Mouse (Mus musculus): Measurements from ENCODE around the gene Tmem131. TPM values are rescaled to one million over a fixed set of nuclear protein-coding genes. Genes with fewer than 3 reads are reported as not detected.
A peak's percentile ranks its signal among the peaks of the same experiment; 100 is the strongest.

Tmem131 gene
- polyA plus RNA-seq, 1 experiment from 2014 or later: 6.0 TPM

DNA sequence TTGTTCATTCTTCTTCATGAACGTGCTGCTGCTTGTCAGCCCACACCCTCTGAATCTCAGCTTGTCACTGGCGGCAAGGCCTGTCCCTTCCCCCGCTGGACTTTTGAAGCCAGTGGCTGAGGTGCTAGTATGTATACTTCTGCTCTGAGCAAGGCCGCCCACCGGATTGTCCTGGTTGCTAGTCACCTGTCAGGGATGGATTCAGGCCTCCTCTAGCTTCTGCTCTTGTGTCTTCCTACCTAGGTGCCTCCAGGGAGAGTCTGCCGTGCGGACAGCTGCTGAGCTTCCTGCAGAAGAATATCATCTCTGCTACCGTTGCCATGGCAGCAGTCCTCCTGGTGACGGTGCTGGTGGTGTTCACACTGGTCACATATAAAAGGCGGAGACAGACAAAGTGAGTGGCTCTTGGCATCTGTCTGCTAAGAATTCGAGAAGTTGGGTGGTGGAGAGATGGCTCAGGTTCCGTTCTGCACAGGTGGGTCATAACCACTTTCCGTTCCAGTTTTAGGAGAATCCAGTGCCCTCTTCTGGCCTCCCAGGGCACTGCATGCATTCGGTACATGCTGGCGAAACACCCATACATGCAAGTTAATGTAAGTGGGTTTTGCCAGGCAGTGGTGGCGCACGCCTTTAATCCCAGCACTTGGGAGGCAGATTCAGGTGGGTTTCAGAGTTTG lies 199.1 kb downstream of the Tmem131 start:
- 15% methylated on average over 17 of the region's 17 CpGs for WGBS
- no peaks in the 10 kb centered on the region for H3K9me3 ChIP-seq (ENCODE audit: low read length)
- no peaks in the 10 kb centered on the region for H3K36me3 ChIP-seq (ENCODE audit: insufficient read depth, low read length)
- H3K27ac ChIP-seq (ENCODE audit: low read length): no peak overlapping the region
- H3K4me2 ChIP-seq (replicated peaks; ENCODE audit: low read depth, low read length): 0 out of 2 replicates have a peak overlapping the region, but pooled peaks have one; percentile 25
- DNase-seq (ENCODE audit: low spot score) (peak; percentile 73), ATAC-seq (no peak; the same call in 1 of the 2 replicates)
- no peaks in the 10 kb centered on the region for H3K4me1 ChIP-seq (ENCODE audit: insufficient read depth, low read depth, low read length)
- H3K9ac ChIP-seq (replicated peaks; ENCODE audit: low read depth): no peak overlapping the region
- H3K27me3 ChIP-seq (replicated peaks; ENCODE audit: insufficient read depth, low read length): no peaks in the 10 kb centered on the region
- TF ChIP-seq EP300 (IDR thresholded peaks at IDR 0.05) (no peak), CTCF (IDR thresholded peaks at IDR 0.05) (peak; percentile 86)
- no peak overlapping the region for H3K4me3 ChIP-seq (ENCODE audit: low read depth, low read length)

GRCm38 (mm10) chr1:36743046-36743445 lies 200.4 kb downstream of the Tmem131 start:
- H3K4me3 ChIP-seq (ENCODE audit: low read depth, low read length): no peak overlapping the region
- no peaks in the 10 kb centered on the region for H3K4me1 ChIP-seq (ENCODE audit: insufficient read depth, low read depth, low read length)
- no peaks in the 10 kb centered on the region for H3K36me3 ChIP-seq (ENCODE audit: insufficient read depth, low read length)
- no peak overlapping the region for H3K9ac ChIP-seq (replicated peaks; ENCODE audit: low read depth)
- DNase-seq (ENCODE audit: low spot score) (no peak), ATAC-seq (no peak)
- WGBS: 57% methylated on average over 9 of the region's 9 CpGs
- TF ChIP-seq CTCF (IDR thresholded peaks at IDR 0.05) (no peak), EP300 (IDR thresholded peaks at IDR 0.05) (no peak)
- H3K9me3 ChIP-seq (ENCODE audit: low read length): no peaks in the 10 kb centered on the region
- H3K27me3 ChIP-seq (replicated peaks; ENCODE audit: insufficient read depth, low read length): no peaks in the 10 kb centered on the region
- no peak overlapping the region for H3K4me2 ChIP-seq (replicated peaks; ENCODE audit: low read depth, low read length)
- H3K27ac ChIP-seq (ENCODE audit: low read length): no peak overlapping the region

Other genes with a start within 250 kb of the Tmem131 start
- 0.11 TPM in 1 of 2 replicates, not detected in the other for gene 4933424G06Rik, start 233.5 kb downstream of the Tmem131 start, polyA plus RNA-seq (2015; fragmentation: Nextera tagmentation; extraction: Ambion mirVana)
- gene Actr1b, start 229.2 kb downstream of the Tmem131 start, polyA plus RNA-seq (2015; fragmentation: Nextera tagmentation; extraction: Ambion mirVana): 68.2 and 75.8 TPM in 2 replicates
- gene Zap70, start 181.9 kb downstream of the Tmem131 start, polyA plus RNA-seq (2015; fragmentation: Nextera tagmentation; extraction: Ambion mirVana): 4.3 and 5.2 TPM in 2 replicates
- gene Vwa3b, start 82.9 kb upstream of the Tmem131 start, polyA plus RNA-seq (2015; fragmentation: Nextera tagmentation; extraction: Ambion mirVana): 1.4 and 2.3 TPM in 2 replicates

Measured in lung, postnatal 0 days (tissue).